Mouse (Mus musculus) midbrain, embryonic 11.5 days (tissue): ENCODE data around the gene Pcsk7. TPM values are rescaled to one million over a fixed set of nuclear protein-coding genes. Genes with fewer than 3 reads are reported as not detected.

Experiments used
- ATAC-seq: fragments of 200-750 bp; cut with Nextera tagmentation; 2 replicates; pipeline ENCODE4 v1.8.0; 2017; ENCODE audit warnings: moderate TSS enrichment, moderate library complexity; ENCODE audit not compliant: low FRiP score
- DNase-seq: peaks from one replicate; pipeline ENCODE4 v3.0.0; 2015; ENCODE audit warnings: low spot score; ENCODE audit errors: missing footprints
- H3K27ac ChIP-seq: fragments of 300-500 bp; sonication (generic); 2 replicates; pipeline ENCODE4 v1.5.1; 2014; ENCODE audit warnings: low read depth, low read length
- H3K27me3 ChIP-seq: fragments of 300-500 bp; sonication (generic); 2 replicates; pipeline ENCODE4 v1.6.1; 2014; ENCODE audit warnings: mild to moderate bottlenecking, low read length, moderate library complexity, mixed read lengths; ENCODE audit not compliant: control insufficient read depth, insufficient read depth
- H3K36me3 ChIP-seq: fragments of 300-500 bp; sonication (generic); 2 replicates; pipeline ENCODE4 v1.6.1; 2014; ENCODE audit warnings: mild to moderate bottlenecking, low read length, moderate library complexity, mixed read lengths; ENCODE audit not compliant: control insufficient read depth, insufficient read depth
- H3K4me1 ChIP-seq: fragments of 300-500 bp; sonication (generic); 2 replicates; pipeline ENCODE4 v1.6.1; 2014; ENCODE audit warnings: low read length; ENCODE audit not compliant: control insufficient read depth, insufficient read depth
- H3K4me2 ChIP-seq: fragments of 300-500 bp; sonication (generic); 2 replicates; pipeline ENCODE4 v1.6.1; 2014; ENCODE audit warnings: mild to moderate bottlenecking, moderate library complexity
- H3K4me3 ChIP-seq: fragments of 300-500 bp; sonication (generic); 2 replicates; pipeline ENCODE4 v1.5.1; 2014; ENCODE audit warnings: low read depth, low read length
- H3K9ac ChIP-seq: fragments of 300-500 bp; sonication (generic); 2 replicates; pipeline ENCODE4 v1.6.1; 2014; ENCODE audit warnings: low read length
- H3K9me3 ChIP-seq: fragments of 300-500 bp; sonication (generic); 2 replicates; pipeline ENCODE4 v1.6.1; 2016; ENCODE audit warnings: low read length; ENCODE audit not compliant: control insufficient read depth
- WGBS: fragments of 180-500 bp; shearing (Covaris S2); extraction: QIAGEN DNeasy Blood & Tissue Kit; methylation state at CpG from one replicate; pipeline ENCODE4 v1.1.7; 2014; 5-methylcytosine and 5-hydroxymethylcytosine counted together
- polyA plus RNA-seq: library from polyadenylated mRNA; unstranded; fragments of >200 nt; fragmentation: Nextera tagmentation; extraction: Ambion mirVana; gene quantifications from 2 replicates; pipeline ENCODE4 v1.2.1, GENCODE M21; 2014

Pcsk7 gene
- polyA plus RNA-seq, 1 experiment from 2014 or later = 14.4 TPM

- 0% methylated on average over 19 of the region's 19 CpGs for WGBS
- ATAC-seq (no peak), DNase-seq (no peak)
- Histone ChIP-seq H3K4me3 (peak overlapping the region; percentile 90), H3K4me1 (peaks cover 15% of the 10 kb centered on the region), H3K9me3 (no peaks in the 10 kb centered on the region), H3K36me3 (peaks cover 11% of the 10 kb centered on the region), H3K4me2 (peak overlapping the region; percentile 94), H3K9ac (peak overlapping the region; percentile 90), H3K27me3 (no peaks in the 10 kb centered on the region), H3K27ac (peak overlapping the region; percentile 93; the same call in 1 of the 2 replicates)
These were observed 756 bp downstream of the Pcsk7 start for GRCm38 (mm10) chr9:45907078-45907428.

- peaks cover 13% of the 10 kb centered on the region; the same call in 1 of the 2 replicates for H3K36me3 ChIP-seq
- 95% methylated on average over 3 of the region's 3 CpGs for WGBS
- no peak for ATAC-seq
- H3K4me2 ChIP-seq = no peak overlapping the region
- H3K4me3 ChIP-seq = no peak overlapping the region
- no peak for DNase-seq
- H3K9me3 ChIP-seq = no peaks in the 10 kb centered on the region
- H3K9ac ChIP-seq = no peak overlapping the region
- H3K27me3 ChIP-seq = no peaks in the 10 kb centered on the region
- H3K27ac ChIP-seq = no peak overlapping the region
- peaks cover 6% of the 10 kb centered on the region for H3K4me1 ChIP-seq
These were observed 4.7 kb downstream of the Pcsk7 start for GRCm38 (mm10) chr9:45910995-45911394.

- Histone ChIP-seq H3K4me2 (no peak overlapping the region), H3K4me3 (no peak overlapping the region), H3K9ac (no peak overlapping the region), H3K27me3 (no peaks in the 10 kb centered on the region), H3K4me1 (peaks cover 6% of the 10 kb centered on the region), H3K27ac (no peak overlapping the region), H3K9me3 (no peaks in the 10 kb centered on the region), H3K36me3 (peaks cover 13% of the 10 kb centered on the region; the same call in 1 of the 2 replicates)
- no peak for ATAC-seq
- peak; percentile 87 for DNase-seq
- 67% methylated on average over 1 of the region's 1 CpGs for WGBS
These were observed 5.4 kb downstream of the Pcsk7 start for GRCm38 (mm10) chr9:45911673-45912072.

GRCm38 (mm10) chr9:45915659-45916058, 9.4 kb downstream of the Pcsk7 start:
- H3K36me3 ChIP-seq = peaks cover 10% of the 10 kb centered on the region; the same call in 1 of the 2 replicates
- 93% methylated on average over 2 of the region's 2 CpGs for WGBS

GRCm38 (mm10) chr9:45917041-45917934, 11.0 kb downstream of the Pcsk7 start:
- Histone ChIP-seq H3K27me3 (no peaks in the 10 kb centered on the region), H3K4me1 (no peaks in the 10 kb centered on the region), H3K4me2 (no peak overlapping the region), H3K27ac (no peak overlapping the region), H3K9me3 (no peaks in the 10 kb centered on the region), H3K36me3 (peaks cover 6% of the 10 kb centered on the region), H3K9ac (no peak overlapping the region), H3K4me3 (no peak overlapping the region)
- 90% methylated on average over 5 of the region's 5 CpGs for WGBS
- DNase-seq = no peak
- no peak for ATAC-seq

More at GRCm38 (mm10) chr9:45915659-45916058, 9.4 kb downstream of the Pcsk7 start:
- H3K4me1 ChIP-seq = no peaks in the 10 kb centered on the region
- no peak for ATAC-seq
- H3K4me2 ChIP-seq = no peak overlapping the region
- no peak overlapping the region for H3K9ac ChIP-seq
- H3K27me3 ChIP-seq = no peaks in the 10 kb centered on the region
- no peak overlapping the region for H3K4me3 ChIP-seq
- H3K27ac ChIP-seq = no peak overlapping the region
- no peaks in the 10 kb centered on the region for H3K9me3 ChIP-seq
- no peak for DNase-seq

- WGBS = 67% methylated on average over 1 of the region's 1 CpGs
- no peak overlapping the region for H3K27ac ChIP-seq
- peaks cover 6% of the 10 kb centered on the region for H3K36me3 ChIP-seq
- H3K4me1 ChIP-seq = no peaks in the 10 kb centered on the region
- H3K27me3 ChIP-seq = no peaks in the 10 kb centered on the region
- ATAC-seq (no peak), DNase-seq (no peak)
- no peak overlapping the region for H3K4me2 ChIP-seq
- H3K9me3 ChIP-seq = no peaks in the 10 kb centered on the region
- no peak overlapping the region for H3K4me3 ChIP-seq
- no peak overlapping the region for H3K9ac ChIP-seq
These were observed 13.6 kb downstream of the Pcsk7 start for GRCm38 (mm10) chr9:45919895-45920294.

GRCm38 (mm10) chr9:45929285-45929684, 23.0 kb downstream of the Pcsk7 start:
- WGBS = 89% methylated on average over 5 of the region's 5 CpGs
- H3K4me1 ChIP-seq = no peaks in the 10 kb centered on the region
- no peaks in the 10 kb centered on the region for H3K27me3 ChIP-seq
- H3K27ac ChIP-seq = no peak overlapping the region
- H3K4me2 ChIP-seq = no peak overlapping the region
- H3K9me3 ChIP-seq = no peaks in the 10 kb centered on the region
- H3K9ac ChIP-seq = no peak overlapping the region
- H3K36me3 ChIP-seq = peaks cover 10% of the 10 kb centered on the region; the same call in 1 of the 2 replicates
- DNase-seq (no peak), ATAC-seq (no peak)
- no peak overlapping the region for H3K4me3 ChIP-seq

GRCm38 (mm10) chr9:45931958-45932357, 25.7 kb downstream of the Pcsk7 start:
- Histone ChIP-seq H3K4me2 (no peak overlapping the region), H3K9me3 (no peaks in the 10 kb centered on the region), H3K27me3 (no peaks in the 10 kb centered on the region), H3K4me3 (no peak overlapping the region), H3K36me3 (peaks cover 9% of the 10 kb centered on the region; the same call in 1 of the 2 replicates), H3K4me1 (no peaks in the 10 kb centered on the region), H3K9ac (no peak overlapping the region), H3K27ac (no peak overlapping the region)
- 59% methylated on average over 1 of the region's 1 CpGs for WGBS
- ATAC-seq = no peak
- no peak for DNase-seq

GRCm38 (mm10) chr9:45932571-45933415, 26.5 kb downstream of the Pcsk7 start:
- Histone ChIP-seq H3K9me3 (no peaks in the 10 kb centered on the region), H3K36me3 (peaks cover 3% of the 10 kb centered on the region; the same call in 1 of the 2 replicates), H3K4me3 (no peak overlapping the region), H3K27me3 (no peaks in the 10 kb centered on the region), H3K9ac (no peak overlapping the region), H3K27ac (no peak overlapping the region), H3K4me1 (no peaks in the 10 kb centered on the region), H3K4me2 (no peak overlapping the region)
- ATAC-seq = no peak
- no peak for DNase-seq
- 85% methylated on average over 11 of the region's 11 CpGs for WGBS
